Mouse (Mus musculus) MEL-GATA-1-ER (cell line): ENCODE results near the gene Apol7e.
"Not testable (repeated sequence)": the region's sequence is repeated elsewhere in the genome, so short reads cannot be mapped to it uniquely, and the experiment has no call there.

Experiments
- DNase-seq: peaks from one replicate; pipeline ENCODE4 v3.0.0-alpha.2; 2012; ENCODE audit warnings: low read depth; ENCODE audit errors: extremely low read depth

Gene Apol7e

DNA sequence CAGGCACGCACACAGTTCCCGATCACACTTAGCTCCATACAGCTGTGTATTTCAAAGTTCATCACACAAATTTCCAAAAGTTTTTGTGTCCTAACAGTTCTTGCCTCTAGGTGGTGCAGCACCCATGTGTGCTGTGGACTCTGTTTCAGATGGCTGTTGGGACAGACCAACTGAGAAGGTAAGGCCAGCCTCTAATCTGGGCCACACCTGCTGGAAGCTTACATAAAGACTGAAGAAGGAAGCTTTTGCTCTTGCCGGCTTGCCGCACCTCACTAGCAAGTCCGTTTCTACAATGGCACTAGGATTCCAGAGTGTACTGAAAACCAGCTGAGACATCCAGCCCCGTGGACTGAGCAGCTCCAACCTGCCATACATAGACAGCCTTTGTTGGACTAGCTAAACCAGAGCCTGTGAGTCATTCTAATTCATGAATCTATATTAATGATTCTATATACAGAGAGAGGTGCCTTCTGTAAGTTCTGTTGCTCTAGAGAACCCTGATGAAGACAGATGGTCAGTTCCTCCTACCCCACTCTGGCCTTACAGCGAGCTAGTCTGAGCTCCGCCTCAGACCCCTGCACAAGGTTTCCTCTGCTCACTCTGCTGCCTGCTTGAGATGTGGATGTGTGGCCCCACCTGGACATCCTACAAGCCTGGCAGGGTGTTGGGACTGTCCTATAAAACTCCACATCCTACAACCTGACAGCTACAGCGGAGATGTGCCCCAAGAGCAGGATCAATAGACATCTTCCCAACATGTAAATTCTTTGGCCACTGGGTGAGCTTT lies 42.0 kb downstream of the Apol7e start:
- no peak for DNase-seq

DNA sequence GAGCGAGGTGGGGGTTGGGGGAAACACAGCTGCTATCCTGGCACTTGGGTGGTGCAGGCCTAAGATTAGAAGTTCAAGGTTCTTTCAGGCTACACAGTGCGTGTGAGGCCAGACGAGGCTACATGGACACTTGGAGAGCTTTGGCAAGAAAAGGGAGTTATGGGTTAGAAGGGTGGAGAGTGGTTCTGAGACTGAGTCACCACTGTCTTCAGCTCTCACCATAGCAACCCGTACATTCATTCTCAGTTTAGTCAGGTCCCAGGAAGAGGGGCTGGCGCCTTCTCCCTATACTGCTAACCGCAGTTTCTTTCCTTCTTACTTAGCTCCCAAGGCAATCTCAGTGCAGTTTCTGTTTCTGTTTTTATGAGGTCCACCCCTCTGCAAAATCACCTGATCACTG lies 42.9 kb downstream of the Apol7e start:
- DNase-seq = not testable (repeated sequence)

DNA sequence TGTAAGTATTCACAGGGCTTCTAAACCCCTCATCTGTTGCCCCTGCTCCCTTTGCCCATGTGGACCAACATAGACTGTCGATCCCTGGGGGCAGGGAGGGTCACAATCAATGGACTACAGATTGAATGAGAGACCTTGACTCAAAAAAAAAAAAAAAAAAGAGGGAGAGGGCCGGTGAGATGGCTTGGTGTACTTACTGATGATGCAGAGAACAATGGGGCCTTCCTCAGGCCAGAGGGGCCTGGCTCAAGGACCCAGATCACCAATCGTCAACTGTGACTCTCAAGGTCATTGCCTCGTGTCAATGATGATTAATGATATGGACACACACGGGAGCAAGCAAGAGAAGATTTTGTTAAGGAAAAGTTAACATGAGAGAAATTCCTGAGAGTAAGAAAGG lies 46.0 kb downstream of the Apol7e start:
- no peak for DNase-seq

DNA sequence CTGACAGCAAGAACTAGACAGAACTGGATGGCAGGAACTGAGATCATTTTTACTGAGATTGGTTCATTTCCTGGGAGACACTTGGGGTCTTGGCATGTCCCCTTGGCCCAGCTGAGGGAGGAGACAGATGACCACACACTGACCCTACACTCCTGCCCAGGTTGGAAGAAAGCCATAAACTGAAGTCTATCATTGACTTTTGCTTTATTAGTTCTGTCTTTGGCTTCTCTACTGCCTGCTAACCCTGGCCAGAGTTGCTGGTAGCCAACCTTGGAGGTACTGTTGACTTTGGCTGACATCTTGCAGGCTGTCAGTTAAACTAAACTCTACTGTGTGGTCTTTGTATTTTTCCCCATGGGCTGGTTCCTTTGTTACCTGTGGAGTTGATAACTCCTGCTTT lies 46.4 kb downstream of the Apol7e start:
- DNase-seq = no peak

DNA sequence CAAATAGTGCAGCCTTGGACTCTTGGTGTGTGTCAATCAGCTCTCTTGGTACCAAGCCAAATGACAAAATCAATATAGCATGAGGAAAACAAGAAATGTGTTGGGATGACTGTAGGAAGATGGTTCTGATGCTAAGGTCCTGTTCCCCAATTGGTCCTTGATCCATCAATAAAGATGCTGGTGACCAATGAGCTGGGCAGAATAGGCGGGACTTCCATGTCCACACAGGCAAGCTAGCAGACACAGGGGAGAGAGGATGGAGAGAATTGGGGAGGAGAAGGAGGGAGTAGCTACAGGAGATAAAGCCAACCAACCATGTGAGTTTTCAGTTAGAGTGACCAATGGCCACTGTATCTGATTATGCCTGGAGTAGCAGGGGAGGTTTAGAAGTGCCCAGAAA lies 47.7 kb downstream of the Apol7e start:
- DNase-seq = no peak

DNA sequence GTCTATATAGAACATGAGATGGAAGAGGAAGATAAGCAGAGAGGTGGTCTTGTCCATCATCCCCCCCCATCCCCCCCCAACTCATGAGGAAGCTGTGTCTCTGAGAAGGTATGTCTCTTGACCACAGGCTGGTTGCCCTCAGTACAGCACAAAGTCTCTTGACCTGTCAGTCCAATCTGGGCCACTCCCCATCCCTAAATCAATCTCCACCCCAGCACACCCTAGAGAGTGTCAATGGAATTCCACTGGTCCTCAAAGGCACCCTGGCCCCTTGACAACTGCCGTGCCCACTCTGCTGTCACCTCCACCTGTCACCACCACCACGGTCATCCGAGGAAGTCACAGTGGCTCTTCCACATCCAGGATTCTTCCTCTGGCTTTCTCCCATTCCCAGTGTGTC lies 49.8 kb downstream of the Apol7e start:
- no peak for DNase-seq

DNA sequence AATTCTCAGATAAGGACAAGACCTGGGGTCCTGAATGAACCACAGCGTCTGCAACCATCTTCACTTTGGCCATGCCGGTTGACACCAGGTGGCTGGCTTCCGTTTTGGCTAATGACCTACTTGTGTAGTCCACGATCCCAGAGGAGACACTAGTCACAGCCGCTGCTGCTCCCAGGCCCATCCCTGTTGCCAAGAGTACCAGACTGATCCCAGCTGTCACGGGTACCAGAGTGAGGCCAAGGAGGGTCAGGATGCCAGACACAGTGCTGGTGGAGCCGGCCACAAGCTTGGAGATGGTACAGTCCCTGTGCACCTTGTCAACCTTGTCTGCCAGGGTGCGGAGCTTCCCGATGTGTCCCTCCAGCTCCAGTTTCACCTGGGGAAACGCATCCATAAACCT lies 51.1 kb downstream of the Apol7e start:
- no peak for DNase-seq

DNA sequence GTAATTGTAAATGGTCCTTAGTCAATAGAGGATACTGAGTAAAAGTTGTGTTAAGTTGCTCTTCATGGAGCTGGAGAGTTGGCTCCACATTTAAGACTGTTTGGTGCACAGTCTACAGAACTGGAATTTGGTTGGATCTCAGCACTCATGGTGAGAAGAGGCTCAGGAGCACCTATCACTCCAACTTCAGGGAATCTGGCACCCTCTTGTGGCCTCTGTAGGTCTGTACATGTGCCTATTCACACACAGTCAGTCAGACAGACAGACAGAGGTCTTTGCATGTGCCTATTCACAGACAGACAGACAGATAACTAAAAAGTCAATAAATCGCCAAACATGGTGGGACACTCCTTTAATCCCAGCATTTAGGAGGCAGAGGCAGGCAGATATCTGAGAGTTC lies 51.8 kb downstream of the Apol7e start:
- DNase-seq = no peak

DNA sequence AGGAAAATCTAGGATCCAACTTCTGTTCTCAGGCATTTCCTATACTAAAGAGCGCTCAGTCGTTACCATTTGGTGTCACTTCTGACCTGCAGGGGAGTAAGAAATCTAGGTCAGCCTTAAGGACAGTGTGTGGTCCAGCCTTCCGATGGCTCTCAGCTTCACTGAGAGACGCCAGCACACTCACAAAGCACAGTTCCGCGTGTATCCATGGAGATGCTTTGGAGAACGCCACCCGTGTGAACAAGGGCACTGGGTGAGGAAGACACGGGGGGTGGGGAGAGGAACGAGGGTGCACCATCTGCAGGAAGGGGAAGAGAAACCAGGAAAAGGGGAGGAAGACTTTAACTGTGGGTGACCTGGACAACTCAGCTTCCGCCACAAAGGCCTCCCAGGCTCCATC lies 53.8 kb downstream of the Apol7e start:
- no peak for DNase-seq

DNA sequence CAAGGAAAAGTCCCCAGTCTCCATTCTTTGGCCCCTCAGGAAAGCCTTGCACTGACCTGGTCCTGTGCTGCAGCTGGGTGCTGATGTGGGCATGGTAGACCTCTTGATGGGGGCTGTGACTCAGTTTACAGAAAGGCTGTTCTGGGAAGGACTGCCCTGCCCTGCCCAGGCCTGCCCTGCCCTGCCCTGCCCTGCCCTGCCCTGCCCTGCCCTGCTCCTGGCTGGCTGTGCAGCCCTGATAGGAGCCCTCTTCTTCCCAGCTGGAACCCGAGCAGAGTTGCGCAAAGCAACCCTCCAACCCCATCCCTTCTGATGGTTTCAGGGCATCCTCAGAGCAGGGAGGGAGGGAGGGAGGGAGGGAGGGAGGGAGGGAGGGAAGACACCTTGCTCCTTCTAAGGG lies 56.5 kb downstream of the Apol7e start:
- DNase-seq = no peak

DNA sequence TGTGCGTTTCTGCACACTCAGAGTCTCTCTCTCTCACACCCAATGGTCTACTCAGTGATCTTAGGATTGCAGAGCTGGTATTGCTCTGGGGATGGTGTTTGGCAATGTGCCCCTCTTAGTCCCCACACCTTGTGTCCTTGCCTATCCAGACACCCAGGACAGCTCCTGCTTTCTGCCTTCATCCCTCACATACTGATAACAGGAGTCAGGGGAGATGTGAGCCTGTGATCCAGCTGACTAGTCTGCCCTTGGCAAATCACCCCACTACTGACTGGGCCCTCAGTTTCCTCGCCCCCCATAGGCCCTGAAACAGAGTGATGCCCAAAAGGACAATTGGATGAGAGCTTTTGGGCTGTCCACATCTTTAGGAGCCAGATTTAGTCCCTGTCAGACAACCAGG lies 57.4 kb downstream of the Apol7e start:
- DNase-seq = no peak

DNA sequence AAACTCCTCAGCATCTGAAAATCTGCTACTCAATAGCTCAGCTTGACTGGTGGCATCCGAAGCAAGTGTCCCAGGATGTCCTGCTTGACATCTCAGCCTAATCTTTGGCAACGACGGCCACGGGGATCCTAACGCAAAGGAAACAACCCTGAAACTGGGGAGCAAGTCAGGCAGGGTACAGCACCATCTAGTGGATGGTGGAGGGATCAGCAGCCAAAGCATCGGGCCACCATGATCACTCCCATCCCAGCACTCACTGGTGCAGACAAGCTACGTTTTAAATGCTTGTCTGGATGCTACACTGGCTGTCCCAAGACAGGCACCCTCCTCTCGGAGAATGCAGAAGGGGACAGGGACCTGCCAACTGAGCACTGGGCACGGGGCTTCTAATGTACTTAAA lies 58.2 kb downstream of the Apol7e start, which contains the start of gene Apol8:
Apol8 (minus strand) TSS at position 156 of the 400 bp plus-strand sequence.
- peak; percentile 44 for DNase-seq

DNA sequence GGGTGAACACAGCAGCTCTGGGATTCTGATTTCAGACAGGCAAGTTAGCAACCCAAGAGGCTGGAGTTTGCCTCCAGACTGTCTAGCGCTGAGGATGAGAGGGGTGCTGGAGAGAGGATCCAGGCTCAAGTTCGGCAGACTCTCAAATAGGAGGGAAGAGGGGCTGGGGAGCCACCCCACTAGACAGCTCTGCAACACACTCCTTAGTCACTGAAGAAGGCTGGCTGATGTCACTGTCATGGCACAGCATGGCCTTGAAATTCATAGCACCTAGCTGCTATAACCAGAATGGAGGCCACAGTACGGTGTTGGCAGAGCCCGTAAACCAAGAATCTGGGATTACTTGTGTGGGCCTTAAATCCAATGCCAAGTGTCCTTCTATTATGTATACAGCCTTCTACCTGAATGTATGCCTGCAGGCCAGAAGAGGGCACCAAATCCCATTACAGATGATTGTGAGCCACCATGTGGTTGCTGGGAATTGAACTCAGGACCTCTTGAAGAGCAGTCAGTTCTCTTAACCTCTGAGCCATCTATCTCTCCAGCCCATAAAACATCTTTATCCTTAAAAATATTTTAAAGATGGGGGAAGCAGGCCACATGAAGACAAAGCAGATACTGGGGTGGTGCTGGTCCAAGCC lies 59.0 kb downstream of the Apol7e start:
- DNase-seq = no peak

DNA sequence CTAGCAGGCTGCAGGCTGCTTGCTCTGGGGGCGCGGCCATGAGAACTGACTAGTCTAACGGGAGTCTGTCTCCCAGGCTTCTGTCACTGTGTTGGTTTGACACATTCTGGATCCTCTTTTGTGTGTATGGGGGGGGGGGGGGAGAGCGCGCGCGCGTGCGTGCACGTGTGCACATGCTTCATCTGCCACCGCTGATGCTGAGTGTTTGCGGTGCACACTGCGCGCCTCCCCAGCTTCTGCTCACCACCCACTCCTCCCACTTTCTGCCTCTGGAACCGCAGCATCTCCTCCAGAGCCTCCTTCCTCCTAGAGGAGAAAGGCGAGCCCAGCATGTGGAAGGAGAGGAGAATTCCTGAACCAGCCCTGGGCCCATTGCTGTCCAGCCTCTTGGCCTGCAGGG lies 61.4 kb downstream of the Apol7e start:
- DNase-seq = no peak

DNA sequence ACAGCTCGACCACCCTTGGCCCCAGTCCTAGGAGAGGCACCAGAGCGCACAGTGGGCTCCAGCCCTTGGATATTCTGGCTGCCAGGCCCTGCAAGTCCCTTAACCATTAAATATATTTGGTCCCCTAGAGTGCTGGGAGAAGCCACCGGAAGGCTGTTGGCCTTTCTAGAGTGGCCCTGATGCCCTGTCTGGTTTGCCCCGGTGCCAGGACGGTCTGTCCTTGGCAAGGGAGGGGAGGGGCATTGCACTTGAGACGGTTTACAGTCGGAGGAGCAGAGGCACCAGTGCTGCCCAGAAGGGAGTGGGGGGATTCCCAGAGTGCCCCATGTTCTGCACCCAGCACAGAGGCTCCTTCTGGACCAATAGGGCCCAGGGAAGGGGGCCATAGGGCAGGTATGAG lies 62.4 kb downstream of the Apol7e start:
- no peak for DNase-seq

DNA sequence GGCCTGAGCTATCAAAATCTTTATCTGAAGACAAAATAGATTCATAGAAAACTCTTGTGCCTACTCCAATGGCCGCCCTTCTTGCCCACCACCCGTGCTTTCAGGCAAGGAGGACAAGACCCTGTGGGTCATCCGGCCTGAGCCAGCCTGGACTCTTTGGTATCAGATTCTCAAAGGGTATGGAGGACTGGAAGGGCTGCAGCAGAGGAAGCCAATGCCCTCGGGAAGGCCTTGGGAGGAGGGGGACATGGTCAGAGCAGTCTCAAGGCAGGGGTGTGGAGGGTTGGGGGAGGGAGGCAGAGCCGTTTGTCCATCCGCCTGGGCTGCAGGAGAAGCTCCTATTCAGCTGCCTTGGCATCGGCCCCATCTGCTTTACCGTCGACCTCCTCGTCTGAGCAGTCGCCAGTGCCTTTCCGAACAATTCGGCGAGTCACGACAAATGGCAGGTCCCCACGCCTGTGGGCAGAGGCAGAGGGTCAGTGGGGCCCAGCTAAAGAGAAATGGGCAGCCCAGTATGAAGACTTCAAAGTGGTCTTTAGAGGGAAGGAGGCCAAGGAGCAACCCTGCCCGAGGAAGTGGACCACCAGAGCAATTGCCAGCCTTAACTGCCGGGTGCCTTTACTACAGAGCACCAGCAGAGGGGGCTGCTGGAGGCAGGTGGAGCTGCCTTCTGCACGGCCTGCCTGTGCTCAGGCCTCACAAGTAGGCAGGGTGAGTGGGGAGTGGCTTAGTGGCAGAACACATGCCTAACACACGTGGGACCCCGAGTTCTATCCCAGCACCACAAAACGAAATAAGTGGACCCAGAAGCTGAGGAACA lies 63.1 kb downstream of the Apol7e start:
- no peak for DNase-seq

DNA sequence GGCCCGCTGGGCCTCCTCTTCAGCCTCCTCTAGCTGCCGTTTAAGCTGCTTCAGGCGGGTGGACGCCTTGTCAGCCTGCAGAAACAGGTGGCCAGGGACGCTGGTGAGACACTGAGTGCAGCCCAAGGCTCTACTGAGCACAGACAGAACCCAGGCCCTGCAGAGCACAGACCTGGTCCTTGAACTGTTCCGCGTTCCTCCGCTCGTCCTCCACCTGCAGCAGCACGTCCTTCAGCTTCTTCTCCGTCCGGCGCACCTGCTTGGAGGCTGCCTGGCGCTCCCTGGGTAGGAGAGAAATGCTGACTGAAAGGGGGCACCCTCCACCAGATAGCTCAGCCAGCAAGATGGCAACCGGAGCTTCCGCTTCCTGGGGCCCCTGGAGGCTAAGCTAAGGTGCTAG lies 64.4 kb downstream of the Apol7e start:
- no peak for DNase-seq

DNA sequence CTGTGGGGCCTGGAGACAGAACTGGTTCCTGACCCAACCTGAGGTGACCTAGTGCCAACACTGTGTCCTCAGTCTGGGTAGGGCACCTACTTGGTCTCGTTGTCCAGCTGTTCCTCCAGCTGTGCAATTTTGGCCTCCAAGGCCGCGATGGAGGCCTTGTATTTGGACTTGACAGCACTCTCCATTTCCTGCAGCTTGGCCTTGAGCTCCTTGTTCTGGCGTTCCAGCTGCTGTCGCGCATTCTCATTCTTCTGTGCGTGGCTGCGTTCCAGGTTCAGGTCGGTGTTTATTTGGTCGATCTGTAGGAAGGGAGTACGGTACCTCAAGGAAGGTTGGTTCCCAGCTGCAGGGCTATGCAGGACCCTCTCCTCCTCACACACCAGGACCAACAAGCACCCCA lies 65.0 kb downstream of the Apol7e start:
- no peak for DNase-seq

DNA sequence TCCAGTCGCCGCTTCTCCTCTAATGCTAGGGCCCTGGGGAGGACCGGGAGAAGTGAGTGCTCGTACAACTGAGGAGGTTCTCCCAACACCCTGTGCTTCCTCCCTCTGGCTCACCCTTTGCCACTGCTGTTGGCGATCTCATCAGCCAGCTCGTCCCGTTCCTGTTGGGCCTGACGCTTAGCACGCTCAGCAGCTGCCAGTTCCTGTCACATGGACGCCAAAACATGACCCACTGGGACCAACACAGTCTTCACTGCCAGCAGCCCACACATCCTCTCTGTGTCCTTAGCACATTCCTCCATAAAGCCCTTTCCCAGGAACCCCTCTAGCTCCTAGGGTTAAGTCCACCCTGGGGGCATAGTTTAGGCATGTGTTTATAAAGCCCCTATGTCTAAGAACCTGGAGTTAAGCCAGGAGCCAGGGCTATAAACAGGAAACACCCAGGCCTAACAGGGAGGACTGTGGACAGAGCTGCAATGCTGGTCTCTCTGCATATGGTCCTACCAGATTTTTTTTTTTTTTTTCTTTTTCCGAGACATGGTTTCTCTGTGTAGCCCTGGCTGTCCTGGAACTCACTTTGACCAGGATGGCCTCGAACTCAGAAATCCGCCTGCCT lies 65.8 kb downstream of the Apol7e start:
- DNase-seq = no peak

DNA sequence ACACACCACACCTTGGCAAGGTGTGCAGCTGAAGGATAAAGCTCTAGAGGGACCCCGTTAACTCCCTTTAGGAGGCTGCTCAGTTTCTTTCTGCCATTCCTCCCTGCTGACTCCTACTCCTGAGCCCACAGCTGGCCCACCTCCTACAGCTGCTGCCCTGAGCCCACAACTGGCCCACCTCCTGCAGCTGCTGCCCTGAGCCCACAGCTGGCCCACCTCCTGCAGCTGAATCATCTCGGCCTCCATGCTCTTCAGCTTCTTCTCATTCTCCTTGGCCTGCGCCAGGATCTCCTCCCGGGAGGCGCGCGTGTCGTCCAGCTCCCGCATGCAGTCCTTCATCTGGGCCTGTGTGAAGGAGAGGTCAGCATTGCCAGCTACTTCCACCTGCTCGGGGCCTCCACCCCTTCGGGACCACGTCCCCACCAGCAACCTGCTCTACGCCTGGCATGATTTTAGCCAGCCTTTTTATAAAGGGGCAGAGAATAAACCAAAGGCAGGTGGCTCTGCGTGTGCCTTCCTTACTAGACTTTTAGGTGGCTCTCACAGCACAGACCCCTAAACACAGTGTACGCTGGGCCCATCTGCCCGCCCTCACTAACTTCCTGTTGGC lies 66.9 kb downstream of the Apol7e start:
- no peak for DNase-seq

DNA sequence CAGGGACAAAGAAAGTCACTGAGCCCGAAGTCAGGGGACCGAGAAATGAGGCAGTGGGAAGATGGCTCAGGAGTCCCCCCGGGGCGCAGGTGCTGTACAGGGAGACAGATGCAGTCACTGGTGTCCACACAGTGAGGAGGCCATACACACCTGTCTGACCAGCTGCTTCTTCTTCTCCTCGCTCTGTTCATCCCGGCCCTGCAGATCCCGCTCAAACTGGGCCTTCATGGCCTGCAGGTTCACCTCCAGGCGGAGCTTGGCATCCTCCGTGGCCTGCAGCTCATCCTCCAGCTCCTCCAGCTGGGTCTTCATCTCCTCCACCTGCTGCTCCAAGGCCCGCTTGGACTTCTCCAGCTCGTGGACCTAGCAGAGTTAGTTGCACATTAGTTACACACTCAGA lies 68.3 kb downstream of the Apol7e start:
- DNase-seq = no peak
